Mouse (Mus musculus) midbrain, embryonic 10.5 days (tissue): ENCODE results near the gene Junb. TPM values are rescaled to one million over a fixed set of nuclear protein-coding genes. Genes with fewer than 3 reads are reported as not detected.

Experiments
- microRNA-seq: library from miRNA; unstranded; fragments of <30 nt; microRNA quantifications from one replicate; pipeline ENCODE4, GENCODE M21; 2017
- polyA plus RNA-seq: library from polyadenylated mRNA; unstranded; fragments of >200 nt; fragmentation: Nextera tagmentation; extraction: Ambion mirVana; gene quantifications from 2 replicates; pipeline ENCODE4 v1.2.1, GENCODE M21; 2016

Junb gene
- polyA plus RNA-seq, 1 experiment from 2014 or later: 5.0 TPM

Small RNA genes lying within 50 kb of the gene (microRNA-seq; reads per million reads assigned to microRNA genes)
- not detected for gene Gm24197

Other genes with a start within 250 kb of the Junb start
- gene Nfix, start 178.4 kb downstream of the Junb start, polyA plus RNA-seq: 0.49 and 1.2 TPM in 2 replicates
- gene Dand5, start 155.9 kb downstream of the Junb start, polyA plus RNA-seq: 2.9 and 5.3 TPM in 2 replicates
- 46.3 and 47.2 TPM in 2 replicates for gene Gadd45gip1, start 147.2 kb downstream of the Junb start, polyA plus RNA-seq
- gene Rad23a, start 138.1 kb downstream of the Junb start, polyA plus RNA-seq: 124 and 131 TPM in 2 replicates
- gene Calr, start 131.8 kb downstream of the Junb start, polyA plus RNA-seq: 723 and 798 TPM in 2 replicates
- 133 and 139 TPM in 2 replicates for gene Farsa, start 121.7 kb downstream of the Junb start, polyA plus RNA-seq
- 64.7 and 71.7 TPM in 2 replicates for gene Syce2, start 106.6 kb downstream of the Junb start, polyA plus RNA-seq
- 37.3 and 39.6 TPM in 2 replicates for gene Gcdh, start 84.8 kb downstream of the Junb start, polyA plus RNA-seq
- 14.8 and 19.7 TPM in 2 replicates for gene Klf1, start 76.8 kb downstream of the Junb start, polyA plus RNA-seq
- gene Dnase2a, start 70.2 kb downstream of the Junb start, polyA plus RNA-seq: 6.6 and 7.5 TPM in 2 replicates
- gene Mast1, start 41.4 kb downstream of the Junb start, polyA plus RNA-seq: 3.2 and 8.4 TPM in 2 replicates
- 0.62 and 1.2 TPM in 2 replicates for gene Rtbdn, start 31.7 kb downstream of the Junb start, polyA plus RNA-seq
- gene Gm49661, start 9.3 kb downstream of the Junb start, polyA plus RNA-seq: not detected in 2 replicates
- gene Prdx2, start 9.1 kb downstream of the Junb start, polyA plus RNA-seq: 1,203 and 1,278 TPM in 2 replicates
- gene Rnaseh2a, start 9.0 kb downstream of the Junb start, polyA plus RNA-seq: 136 and 158 TPM in 2 replicates
- gene Hook2, start 11.9 kb upstream of the Junb start, polyA plus RNA-seq: 18.2 and 18.4 TPM in 2 replicates
- gene Best2, start 35.8 kb upstream of the Junb start, polyA plus RNA-seq: not detected in 2 replicates
- 160 and 164 TPM in 2 replicates for gene Asna1, start 46.6 kb upstream of the Junb start, polyA plus RNA-seq
- gene Trir, start 48.1 kb upstream of the Junb start, polyA plus RNA-seq: 140 and 146 TPM in 2 replicates
- 28.6 and 34.9 TPM in 2 replicates for gene Tnpo2, start 58.2 kb upstream of the Junb start, polyA plus RNA-seq
- 25.5 and 32.3 TPM in 2 replicates for gene Fbxw9, start 81.3 kb upstream of the Junb start, polyA plus RNA-seq
- gene Gm5741, start 89.3 kb upstream of the Junb start, polyA plus RNA-seq: 0.91 and 1.1 TPM in 2 replicates
- 70.8 and 71.8 TPM in 2 replicates for gene Dhps, start 93.0 kb upstream of the Junb start, polyA plus RNA-seq
- 133 and 142 TPM in 2 replicates for gene Wdr83os, start 102.0 kb upstream of the Junb start, polyA plus RNA-seq
- 61.2 and 70.6 TPM in 2 replicates for gene Wdr83, start 102.6 kb upstream of the Junb start, polyA plus RNA-seq
- 23.5 and 23.7 TPM in 2 replicates for gene Man2b1, start 104.6 kb upstream of the Junb start, polyA plus RNA-seq
- 0.81 and 1.5 TPM in 2 replicates for gene Zfp791, start 144.4 kb upstream of the Junb start, polyA plus RNA-seq
- gene Cks1brt, start 173.2 kb upstream of the Junb start, polyA plus RNA-seq: not detected in 2 replicates
- not detected in 2 replicates for gene Olfr371, start 247.3 kb upstream of the Junb start, polyA plus RNA-seq